Mouse (Mus musculus) brown adipose tissue, adult 24 weeks (tissue): ENCODE results near the gene Senp2. TPM values are rescaled to one million over a fixed set of nuclear protein-coding genes. Genes with fewer than 3 reads are reported as not detected.

ENCODE experiments used
- H3K27ac ChIP-seq: fragments of 200-500 bp; replicated peaks from 2 replicates; pipeline ENCODE4 v1.5.1; 2012; ENCODE audit warnings: low read depth, mild to moderate bottlenecking, low read length
- H3K4me1 ChIP-seq: fragments of 200-500 bp; 2 replicates; pipeline ENCODE4 v1.6.1; 2012; ENCODE audit warnings: low read length, mixed read lengths; ENCODE audit not compliant: control insufficient read depth, insufficient read depth, insufficient read length
- H3K4me3 ChIP-seq: fragments of 200-500 bp; 2 replicates; pipeline ENCODE4 v1.5.1; 2012; ENCODE audit warnings: low read depth, mild to moderate bottlenecking, low read length, moderate library complexity; ENCODE audit not compliant: insufficient read depth
- polyA plus RNA-seq: library from polyadenylated mRNA; stranded (reverse); fragments of >200 nt; gene quantifications from 2 replicates; pipeline ENCODE4 v1.2.4, GENCODE M21; 2012; ENCODE audit not compliant: missing spikeins, insufficient read depth, insufficient read length

Senp2 gene
- polyA plus RNA-seq, 1 experiment = 23.3 TPM

DNA sequence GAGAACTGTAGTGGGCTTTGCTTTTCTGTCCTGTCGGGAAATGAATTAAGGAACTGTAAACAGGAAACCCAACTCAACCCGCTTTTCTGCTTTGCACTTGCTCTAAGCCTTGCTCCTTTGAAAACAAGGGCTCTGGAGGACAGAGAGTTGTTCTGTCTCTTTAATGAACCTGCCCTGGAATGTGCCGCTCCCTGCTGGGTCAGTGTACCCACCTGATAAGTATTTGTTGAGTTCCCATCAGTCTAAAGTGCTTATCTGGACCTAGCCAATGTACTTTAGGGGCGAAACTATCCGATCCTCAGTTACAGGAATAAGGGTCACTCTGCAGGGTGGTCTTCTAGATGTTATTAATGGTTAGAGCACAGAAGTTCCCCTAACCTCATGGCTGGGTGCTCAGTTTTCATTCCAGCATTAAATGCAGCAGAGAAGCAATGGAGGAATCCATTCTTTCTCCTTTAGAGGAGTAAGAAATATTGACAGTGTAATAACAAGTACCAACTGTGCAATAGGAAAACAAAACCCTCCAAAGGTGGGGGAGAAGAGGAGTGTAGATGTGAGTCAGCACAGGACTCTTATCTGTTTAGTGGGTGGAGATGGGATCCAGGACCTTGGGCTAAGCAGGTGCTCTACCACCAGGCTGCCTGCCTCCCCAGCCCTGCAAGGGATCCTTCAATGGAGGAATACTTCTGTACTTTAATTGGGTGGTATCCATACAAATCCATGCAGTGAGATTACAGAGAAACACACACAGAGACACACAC is 12.2 kb upstream of the Senp2 start:
- H3K27ac ChIP-seq = no peak overlapping the region
- no peak overlapping the region for H3K4me3 ChIP-seq
- no peaks in the 10 kb centered on the region for H3K4me1 ChIP-seq

DNA sequence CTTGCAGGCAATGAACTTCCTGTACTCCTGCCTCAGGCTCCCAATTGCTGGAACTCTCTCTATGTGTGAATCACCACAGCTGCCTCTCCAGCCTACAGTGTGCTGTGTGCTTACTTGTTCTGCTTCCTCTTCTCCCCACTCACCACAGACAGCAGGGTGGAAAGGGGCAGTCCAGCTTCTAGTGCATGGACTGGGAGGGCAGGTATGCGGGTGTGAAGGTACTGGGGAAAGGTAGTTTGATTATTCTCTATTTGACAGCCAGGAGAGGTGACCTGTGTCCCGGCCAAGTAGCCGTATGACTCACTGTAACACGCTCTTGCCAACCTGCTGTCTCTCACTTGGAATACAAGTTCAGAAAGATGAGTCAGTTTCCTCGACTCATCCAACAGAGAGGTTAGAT is 11.2 kb upstream of the Senp2 start:
- no peaks in the 10 kb centered on the region for H3K4me1 ChIP-seq
- no peak overlapping the region for H3K27ac ChIP-seq
- H3K4me3 ChIP-seq = no peak overlapping the region

DNA sequence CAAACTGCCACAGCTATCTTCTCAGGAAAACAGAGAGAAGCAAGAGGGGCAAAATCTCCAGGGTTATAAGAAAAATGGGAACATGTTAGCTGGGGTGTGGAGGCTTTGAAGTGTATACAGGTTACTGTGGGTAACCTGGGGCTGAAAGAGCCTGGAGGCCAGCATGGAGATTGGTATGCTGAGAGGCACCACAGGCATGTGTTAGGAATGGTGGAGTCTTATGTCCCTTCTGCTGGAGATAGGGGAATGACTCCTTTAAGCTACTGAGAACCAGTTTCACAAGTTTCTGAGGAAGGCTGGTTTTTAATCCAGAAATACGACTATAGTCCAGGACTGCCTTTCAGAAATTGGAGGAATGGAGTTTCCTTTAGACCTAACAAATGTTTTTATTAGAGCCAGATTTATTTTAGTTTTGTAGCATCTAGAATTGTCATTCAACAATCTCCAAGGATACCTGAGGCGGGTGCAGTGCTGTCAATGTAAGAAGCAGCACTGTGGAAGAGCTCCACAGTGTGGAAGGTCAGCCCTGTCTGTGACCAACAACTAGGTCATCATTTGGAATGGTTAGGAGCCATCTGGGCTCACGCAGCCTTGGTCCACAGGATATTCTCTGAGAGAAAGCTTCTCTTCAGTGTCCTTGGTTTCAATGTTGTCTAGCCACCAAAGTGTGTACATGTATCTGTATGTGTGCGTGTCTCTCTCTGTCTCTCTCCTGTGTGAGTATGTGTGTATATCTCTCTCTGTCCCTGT is 9.2 kb upstream of the Senp2 start:
- Histone ChIP-seq H3K27ac (no peak overlapping the region), H3K4me3 (no peak overlapping the region), H3K4me1 (no peaks in the 10 kb centered on the region)

DNA sequence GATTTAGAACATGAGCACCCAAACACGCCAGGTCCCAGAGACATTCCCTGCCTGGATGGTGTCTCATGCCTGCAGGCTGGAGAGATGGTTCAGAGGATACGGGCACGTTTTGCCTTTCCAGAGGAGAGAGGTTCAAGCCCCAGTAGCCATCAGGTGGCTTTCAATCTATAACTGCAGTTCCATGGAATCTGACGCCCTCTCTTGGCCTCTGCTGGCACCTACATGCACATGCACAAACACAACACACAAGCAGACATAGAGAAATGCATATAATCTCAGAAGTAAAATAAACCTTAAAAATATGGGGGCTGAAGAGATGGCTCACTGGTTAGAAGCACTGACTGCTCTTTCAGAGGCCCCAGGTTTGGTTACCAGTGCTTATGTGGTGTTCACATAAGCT is 8.1 kb upstream of the Senp2 start:
- Histone ChIP-seq H3K27ac (no peak overlapping the region), H3K4me3 (no peak overlapping the region), H3K4me1 (no peaks in the 10 kb centered on the region)

DNA sequence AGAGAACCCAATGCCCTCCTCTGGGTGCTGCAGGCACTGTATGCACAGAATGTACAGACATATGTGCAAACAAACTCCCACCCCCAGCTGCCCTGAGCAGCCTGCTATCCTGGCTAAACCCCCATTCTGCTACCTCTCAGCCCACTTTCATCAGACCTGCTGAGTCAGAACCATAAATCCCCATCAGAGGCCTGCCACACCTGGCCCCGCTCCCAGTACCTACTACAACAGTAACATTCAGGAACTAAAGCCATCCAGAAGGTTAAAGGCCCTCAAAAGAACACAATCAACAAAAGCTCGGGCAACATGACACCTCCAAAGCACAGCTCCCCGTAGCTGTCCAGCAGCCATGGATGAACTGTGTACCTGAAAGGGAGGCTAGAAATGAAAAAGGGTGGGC is 7.7 kb upstream of the Senp2 start:
- H3K27ac ChIP-seq = no peak overlapping the region

DNA sequence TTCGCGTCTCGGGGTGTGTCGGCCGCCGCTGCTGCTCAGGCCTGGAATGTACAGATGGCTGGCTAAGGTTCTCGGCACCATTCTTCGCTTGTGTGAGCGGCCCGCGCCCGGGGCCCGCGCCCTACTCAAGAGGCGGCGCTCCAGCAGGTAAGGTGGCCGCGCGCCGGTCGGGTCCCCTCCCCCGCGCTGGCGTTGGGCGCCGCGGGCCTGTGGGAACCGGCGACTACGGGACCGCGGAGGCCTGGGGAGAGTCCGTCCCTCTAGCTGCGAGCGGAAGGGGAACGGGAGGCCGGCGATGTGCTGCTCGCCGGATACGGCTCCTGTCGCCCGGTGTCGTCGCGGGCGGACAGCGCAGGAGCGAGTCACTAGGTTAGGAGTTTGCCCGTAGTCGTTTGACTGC is 312 bp downstream of the Senp2 start:
- peak overlapping the region; percentile 96 for H3K4me3 ChIP-seq
- no peaks in the 10 kb centered on the region for H3K4me1 ChIP-seq
- H3K27ac ChIP-seq = peak overlapping the region; percentile 28

More for the DNA sequence above, 7.7 kb upstream of the Senp2 start:
- Histone ChIP-seq H3K4me1 (no peaks in the 10 kb centered on the region), H3K4me3 (no peak overlapping the region)

DNA sequence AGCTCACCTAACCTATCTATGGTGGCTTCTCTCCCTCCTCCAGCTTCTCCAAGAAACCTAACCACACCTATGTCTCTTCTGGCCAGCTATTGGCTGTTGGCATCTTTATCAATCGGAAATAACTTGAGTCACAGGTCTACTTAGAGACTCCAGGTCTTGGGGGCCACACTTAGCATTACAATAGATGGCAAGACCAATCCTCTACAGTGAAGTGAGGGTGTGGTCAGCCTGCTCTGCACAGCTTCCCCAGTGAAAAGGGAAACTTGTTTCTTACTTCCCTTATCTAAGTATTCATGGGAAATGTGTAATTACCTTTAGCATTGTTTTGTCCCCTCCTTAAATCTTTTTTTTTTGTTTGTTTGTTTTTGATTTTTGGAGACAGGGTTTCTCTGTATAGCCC is 6.3 kb downstream of the Senp2 start:
- Histone ChIP-seq H3K27ac (no peak overlapping the region), H3K4me1 (no peaks in the 10 kb centered on the region)

DNA sequence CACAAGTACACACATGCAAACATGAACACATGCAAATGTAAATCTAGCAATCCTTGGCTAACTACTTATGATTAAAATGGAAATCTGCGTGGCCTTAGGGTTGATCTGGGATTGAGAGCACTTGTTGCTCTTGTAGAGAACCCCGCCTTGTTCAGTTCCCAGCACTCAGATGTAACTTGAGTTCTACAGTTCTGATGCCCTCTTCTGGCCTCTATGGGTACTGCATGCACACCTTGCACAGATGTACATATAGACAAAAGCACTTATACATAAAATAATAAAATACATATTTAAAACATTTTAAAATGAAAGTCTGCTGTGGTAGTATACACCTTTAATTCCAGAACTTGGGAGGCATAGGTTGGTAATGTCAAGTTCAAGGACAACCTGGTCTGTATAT is 12.8 kb downstream of the Senp2 start:
- Histone ChIP-seq H3K4me3 (no peak overlapping the region), H3K4me1 (no peaks in the 10 kb centered on the region), H3K27ac (no peak overlapping the region)

More for the DNA sequence above, 6.3 kb downstream of the Senp2 start:
- no peak overlapping the region for H3K4me3 ChIP-seq

DNA sequence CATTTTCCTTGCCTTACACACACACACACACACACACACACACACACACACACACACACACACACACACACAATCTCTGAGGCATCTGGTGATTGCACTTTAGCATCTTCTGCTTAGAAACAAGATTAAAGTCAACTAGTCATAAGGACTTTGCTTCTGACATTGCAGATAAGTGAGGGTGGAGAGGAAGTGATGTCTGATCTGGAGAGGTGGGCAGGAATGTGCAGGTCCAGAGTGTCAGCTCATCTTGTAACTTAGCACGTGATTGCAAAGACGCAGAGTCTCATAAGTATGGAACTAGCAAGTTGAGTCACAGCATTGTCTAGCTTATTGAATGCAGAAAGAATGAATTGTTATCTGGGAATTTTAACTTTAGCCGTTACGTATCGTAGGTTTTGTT is 18.2 kb downstream of the Senp2 start:
- Histone ChIP-seq H3K27ac (no peak overlapping the region), H3K4me1 (no peaks in the 10 kb centered on the region), H3K4me3 (no peak overlapping the region)

DNA sequence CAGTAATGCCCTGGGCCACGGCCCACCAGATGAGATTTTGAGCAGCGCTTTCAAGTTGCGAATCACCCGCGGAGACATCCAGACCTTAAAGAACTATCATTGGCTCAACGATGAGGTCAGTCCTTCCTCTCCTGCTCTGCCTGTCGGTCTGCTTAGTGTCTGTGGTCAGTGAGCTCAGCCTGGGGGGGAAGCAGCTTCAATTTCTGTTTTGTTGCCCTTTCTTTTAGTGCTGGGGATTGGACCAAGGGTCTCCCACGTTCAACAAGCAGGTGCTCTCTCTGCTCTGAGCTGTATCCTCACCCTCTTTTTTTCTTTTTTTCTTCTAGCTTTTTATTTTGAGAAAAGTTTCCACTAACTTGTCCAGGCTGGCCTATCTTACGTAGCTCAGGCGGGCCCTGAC is 29.3 kb downstream of the Senp2 start:
- Histone ChIP-seq H3K27ac (no peak overlapping the region), H3K4me3 (no peak overlapping the region), H3K4me1 (no peaks in the 10 kb centered on the region)

DNA sequence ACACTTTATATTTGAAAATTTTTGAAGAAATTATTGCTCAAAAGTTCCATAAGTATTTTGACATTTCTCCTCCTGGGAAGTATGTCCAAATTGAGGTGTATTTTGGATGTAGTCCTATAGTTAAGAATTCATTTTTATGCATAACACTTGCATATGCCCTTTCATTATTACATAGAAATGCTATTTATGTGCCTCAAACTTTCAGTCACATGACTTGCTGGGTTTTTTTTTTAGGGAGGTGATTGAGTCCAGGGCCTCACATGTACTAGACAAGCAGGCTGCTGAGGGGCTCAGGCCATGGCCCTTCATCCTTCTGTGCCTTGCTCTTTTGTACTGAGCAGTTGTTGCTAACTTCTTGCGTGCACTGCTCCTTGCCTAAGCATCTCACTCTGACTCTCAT is 30.7 kb downstream of the Senp2 start:
- Histone ChIP-seq H3K4me3 (no peak overlapping the region), H3K27ac (no peak overlapping the region), H3K4me1 (no peaks in the 10 kb centered on the region)

DNA sequence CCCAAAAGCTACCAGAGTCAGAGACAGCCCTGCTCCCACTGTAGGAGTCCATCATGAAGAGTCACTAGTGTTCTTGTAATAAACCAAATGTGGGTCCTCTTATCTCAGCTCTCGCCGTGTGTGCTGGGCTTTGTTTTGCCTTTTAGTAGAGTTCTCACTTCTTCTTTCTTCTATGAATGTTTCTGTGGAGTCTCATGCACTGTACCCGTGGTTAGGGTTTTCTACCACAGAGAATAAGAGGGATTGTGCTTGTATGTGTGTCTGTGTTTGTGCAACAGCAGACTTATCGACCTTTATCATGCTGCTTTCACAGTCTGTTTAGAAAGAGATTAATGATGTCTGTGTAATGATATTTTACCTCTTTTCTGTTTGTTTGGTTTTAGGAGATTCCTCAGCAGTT is 34.5 kb downstream of the Senp2 start:
- H3K4me1 ChIP-seq = no peaks in the 10 kb centered on the region
- no peak overlapping the region for H3K27ac ChIP-seq
- H3K4me3 ChIP-seq = no peak overlapping the region

DNA sequence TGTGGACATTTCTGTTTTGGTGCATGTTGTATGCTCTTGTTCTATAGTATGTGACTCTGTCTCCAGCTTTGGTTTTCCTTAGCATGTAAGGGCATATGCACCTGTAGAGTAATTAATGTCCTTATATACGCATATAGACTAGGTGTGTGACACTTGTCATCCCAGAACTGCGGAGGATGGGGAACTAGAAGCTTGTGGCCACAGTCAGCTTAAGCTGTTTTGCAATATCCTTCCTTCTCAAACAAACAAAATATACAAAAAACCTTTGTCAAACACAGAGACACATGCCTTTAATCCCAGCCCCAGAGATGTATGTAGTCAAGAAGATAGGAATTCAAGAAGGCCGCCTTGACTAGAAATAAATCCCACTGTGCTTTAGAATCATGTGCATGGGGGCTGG is 36.6 kb downstream of the Senp2 start:
- Histone ChIP-seq H3K27ac (no peak overlapping the region), H3K4me1 (no peaks in the 10 kb centered on the region), H3K4me3 (no peak overlapping the region)

DNA sequence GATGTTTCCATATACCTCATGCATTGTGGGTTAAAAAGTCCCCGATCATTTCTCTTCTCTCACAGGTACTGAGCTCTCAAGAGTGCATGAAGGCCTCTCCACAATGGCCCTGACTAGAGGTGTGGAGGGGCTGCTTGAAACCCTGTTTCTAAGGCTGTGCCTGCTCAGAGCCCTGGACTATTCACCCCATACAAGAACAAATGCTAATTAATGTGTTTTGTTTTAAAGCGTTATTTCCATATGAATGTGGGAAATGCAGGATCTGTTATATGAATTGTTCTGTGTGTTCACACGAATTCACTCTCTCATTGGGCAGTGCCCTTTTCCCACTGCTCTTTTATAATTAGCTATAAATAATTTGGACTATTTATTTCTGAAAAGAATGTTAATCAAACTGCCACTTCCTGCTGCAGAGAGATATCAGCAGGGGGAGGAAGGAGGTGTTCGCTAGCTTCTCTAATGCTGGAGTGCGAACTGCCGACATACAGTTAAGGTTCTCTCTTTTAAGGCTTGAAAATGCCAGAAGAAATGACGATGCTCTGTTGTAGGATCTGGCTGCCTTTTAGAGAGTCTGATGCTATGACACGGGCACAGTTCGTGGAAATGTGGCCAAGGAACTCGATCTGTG is 37.6 kb downstream of the Senp2 start:
- no peaks in the 10 kb centered on the region for H3K4me1 ChIP-seq
- H3K4me3 ChIP-seq = no peak overlapping the region
- no peak overlapping the region for H3K27ac ChIP-seq

DNA sequence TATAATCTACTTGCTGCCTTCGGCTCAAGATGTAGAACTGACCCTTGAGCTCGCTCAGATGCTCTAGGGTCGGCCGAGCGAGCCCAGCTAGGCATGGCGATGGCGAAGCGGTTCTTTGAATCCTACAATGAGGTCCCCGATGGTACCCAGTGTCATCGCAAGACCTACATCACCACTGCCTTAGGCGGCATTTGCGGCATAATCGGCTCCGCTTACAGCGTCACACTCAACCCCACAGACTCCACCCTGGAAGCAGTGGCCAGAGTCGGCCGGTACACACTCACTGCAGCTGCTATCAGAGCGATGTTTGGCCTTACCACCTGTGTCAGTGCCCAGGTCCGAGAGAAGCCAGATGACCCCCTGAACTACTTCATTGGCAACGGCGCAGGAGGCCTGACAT is 44.1 kb downstream of the Senp2 start:
- no peak overlapping the region for H3K27ac ChIP-seq
- H3K4me1 ChIP-seq = no peaks in the 10 kb centered on the region
- H3K4me3 ChIP-seq = no peak overlapping the region

DNA sequence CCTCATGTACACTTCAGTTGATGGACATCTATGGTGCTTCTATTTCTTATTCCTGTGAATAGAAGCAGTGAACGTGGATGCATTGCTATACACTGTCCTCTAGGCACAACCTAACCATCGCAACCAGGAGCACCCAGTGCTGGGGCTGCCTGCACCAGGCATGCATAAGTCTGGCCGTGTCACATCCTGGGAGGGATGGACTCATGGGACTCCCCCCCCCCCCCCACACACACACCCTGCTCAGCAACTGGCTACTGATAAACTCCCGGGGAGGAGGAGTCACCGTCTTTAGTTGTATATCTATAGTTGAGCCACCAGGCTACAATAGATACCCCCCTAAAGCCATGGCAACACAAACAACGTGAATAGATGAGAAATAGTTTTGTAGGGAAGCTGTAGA is 48.2 kb downstream of the Senp2 start:
- Histone ChIP-seq H3K4me1 (no peaks in the 10 kb centered on the region), H3K4me3 (no peak overlapping the region), H3K27ac (no peak overlapping the region)
